Mouse (Mus musculus): ENCODE data around the gene Ubl3.

Gene Ubl3

GRCm38 (mm10) chr5:148474346-148474745 lies 78.2 kb downstream of the Ubl3 start:
- DNase-seq (ENCODE audit: low read depth): no peak

GRCm38 (mm10) chr5:148468626-148469441 lies 83.8 kb downstream of the Ubl3 start:
- DNase-seq (ENCODE audit: low read depth): no peak

- no peak for DNase-seq (ENCODE audit: low read depth)
Measured at GRCm38 (mm10) chr5:148466933-148467607, 85.5 kb downstream of the Ubl3 start.

GRCm38 (mm10) chr5:148466116-148466515 lies 86.5 kb downstream of the Ubl3 start:
- DNase-seq (ENCODE audit: low read depth): no peak

- no peak for DNase-seq (ENCODE audit: low read depth)
Measured at GRCm38 (mm10) chr5:148465091-148465490, 87.5 kb downstream of the Ubl3 start.

GRCm38 (mm10) chr5:148464489-148464888 lies 88.1 kb downstream of the Ubl3 start:
- no peak for DNase-seq (ENCODE audit: low read depth)

GRCm38 (mm10) chr5:148463783-148464294 lies 88.8 kb downstream of the Ubl3 start:
- DNase-seq (ENCODE audit: low read depth): no peak

Measured in induced T-regulatory cell, adult 2 months (primary cell).